Mouse (Mus musculus) CH12.LX (cell line): Measurements from ENCODE around the gene Rita1.

ENCODE experiments used
- MAX ChIP-seq: IDR thresholded peaks from 2 replicates; pipeline ENCODE4 v1.6.1; 2011; ENCODE audit warnings: low read length, improper control_type of control experiment
- USF1 ChIP-seq: IDR thresholded peaks from 2 replicates; pipeline ENCODE4 v1.6.1; 2014; ENCODE audit warnings: low read depth, mild to moderate bottlenecking, inconsistent platforms, low read length, improper control_type of control experiment

- no peak for TF ChIP-seq USF1
- no peak for TF ChIP-seq MAX
These were observed 48.4 kb upstream of the Rita1 start for GRCm38 (mm10) chr5:120660816-120661215.
